Mouse (Mus musculus) spleen, adult 2 months (tissue): ENCODE results near the gene Ivl.

Source experiments
- CTCF ChIP-seq: fragments of 200-500 bp; IDR thresholded peaks from 2 replicates; pipeline ENCODE4 v1.5.1; 2011; ENCODE audit warnings: mild to moderate bottlenecking, inconsistent platforms; ENCODE audit not compliant: insufficient read depth, insufficient read length, insufficient replicate concordance; ENCODE audit errors: extremely low read depth
- POLR2A ChIP-seq: fragments of 200-500 bp; IDR thresholded peaks from 2 replicates; pipeline ENCODE4 v1.6.1; 2011; ENCODE audit warnings: low read depth, low read length, inconsistent platforms

DNA sequence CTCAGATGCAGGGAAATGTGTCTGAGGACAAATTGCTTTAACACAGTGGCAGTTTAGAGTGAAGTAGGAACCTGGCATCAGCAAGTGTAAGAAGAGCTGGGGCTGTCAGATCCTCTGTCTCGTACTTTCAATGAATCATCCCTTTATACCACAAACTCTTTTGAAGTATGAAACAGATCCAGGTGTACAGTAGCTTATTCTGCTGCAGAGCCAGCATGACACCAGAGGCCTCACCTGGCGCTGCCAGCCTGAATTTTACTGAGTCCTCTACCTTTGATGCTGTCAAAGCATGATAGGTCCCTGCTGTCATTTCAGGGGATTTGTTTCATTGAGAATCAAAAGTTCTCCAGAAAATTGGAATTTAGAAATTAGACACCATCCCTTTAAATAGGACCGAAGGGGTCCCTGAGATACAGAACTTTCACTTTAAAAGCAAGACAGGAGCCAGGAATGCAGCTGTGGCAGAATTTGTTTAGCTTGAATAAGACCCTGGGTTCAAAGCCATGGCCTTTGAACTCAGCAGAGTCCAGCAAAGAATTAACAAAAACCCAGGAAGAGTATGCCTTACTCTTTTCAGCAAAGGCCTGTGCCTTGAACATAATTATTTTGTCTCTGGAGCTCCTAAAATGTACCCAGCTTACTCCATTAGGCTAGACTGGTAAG, 9.8 kb upstream of the Ivl start:
- no peak for TF ChIP-seq POLR2A
- TF ChIP-seq CTCF: no peak
